Mouse (Mus musculus) 416B (cell line): ENCODE measurements at regions not wholly inside any gene's neighbourhood (a gene's known extent, or its start where the extent isn't known, plus 50 kb on each side); places are given as distances from the start of the nearest gene placed in this dataset.

Source experiments
- DNase-seq: peaks from one replicate; pipeline ENCODE4 v3.0.0; 2011; ENCODE audit warnings: low read depth

DNA sequence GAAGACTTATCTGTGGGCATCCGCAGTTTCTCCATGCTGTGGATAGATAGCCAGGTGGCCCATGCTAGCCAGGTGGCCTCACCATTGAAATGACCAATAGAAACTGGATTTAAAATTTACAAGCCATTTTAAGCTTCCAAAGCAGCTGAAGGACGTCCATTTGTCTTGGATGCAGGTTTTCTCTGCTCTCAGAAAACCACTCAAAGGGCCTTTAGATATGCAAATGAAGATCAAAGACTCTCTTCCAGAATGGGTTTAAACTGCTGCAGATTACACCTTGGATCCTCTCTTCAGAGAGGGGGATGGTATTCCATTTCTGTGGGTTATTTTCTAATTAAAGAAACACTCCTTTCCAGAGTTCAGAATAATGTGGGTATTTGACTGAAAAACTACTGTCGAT, 518.5 kb downstream of the Rnf144a start:
- no peak for DNase-seq

DNA sequence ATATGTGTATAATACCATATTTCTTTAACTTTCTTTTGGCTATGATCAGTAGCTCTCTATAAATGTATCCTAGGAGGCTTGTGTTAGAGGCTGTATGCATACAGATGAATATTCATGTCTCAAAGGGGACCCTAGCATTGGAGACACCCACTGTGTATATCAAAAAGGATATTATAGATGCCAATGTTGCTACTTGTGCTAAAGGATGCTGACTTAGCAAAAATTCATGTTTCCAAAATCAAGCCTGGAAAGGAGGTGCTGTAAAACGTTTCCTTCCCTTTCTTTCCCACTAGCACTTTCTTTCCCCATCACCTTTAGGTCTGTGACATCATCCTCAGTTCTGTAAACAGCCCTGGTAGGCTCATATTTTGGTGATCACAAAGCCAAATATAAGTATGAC, 519.4 kb downstream of the Rnf144a start:
- DNase-seq, result no peak

DNA sequence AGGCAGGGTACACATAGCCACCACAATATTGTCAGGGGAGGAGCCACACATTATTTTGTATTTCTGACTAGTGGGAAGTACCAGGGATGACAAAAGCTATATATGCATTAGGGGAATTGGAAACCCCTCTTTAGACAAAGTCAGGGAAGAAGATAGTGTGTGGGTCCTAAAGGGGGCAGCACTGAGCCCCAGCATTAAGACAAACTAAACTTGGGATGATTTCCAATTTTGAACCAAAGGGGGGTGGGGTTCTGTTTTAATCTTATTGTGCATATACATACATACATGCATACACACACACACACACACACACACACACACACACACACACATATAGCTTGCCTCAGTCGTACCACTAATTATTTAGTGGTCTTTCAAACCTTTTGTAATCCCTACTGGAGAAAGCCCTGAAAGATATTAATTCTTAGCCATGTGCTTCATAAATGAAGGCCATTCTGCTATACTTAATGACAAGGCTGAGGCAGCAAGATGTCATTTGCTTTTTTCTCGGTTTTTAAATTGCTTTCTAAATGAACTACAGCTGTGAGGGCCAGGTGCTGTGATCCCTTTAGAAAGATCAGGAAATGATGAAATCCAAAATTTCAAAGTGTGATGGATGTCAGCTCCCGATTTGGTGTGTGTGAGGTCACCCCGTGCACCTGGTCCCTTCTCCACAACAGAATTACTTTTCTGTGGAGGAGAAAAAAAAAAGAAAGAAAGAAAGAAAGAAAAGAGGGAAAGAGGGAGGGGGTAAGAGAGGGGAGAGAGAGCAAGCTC, 523.5 kb downstream of the Rnf144a start:
- no peak for DNase-seq

DNA sequence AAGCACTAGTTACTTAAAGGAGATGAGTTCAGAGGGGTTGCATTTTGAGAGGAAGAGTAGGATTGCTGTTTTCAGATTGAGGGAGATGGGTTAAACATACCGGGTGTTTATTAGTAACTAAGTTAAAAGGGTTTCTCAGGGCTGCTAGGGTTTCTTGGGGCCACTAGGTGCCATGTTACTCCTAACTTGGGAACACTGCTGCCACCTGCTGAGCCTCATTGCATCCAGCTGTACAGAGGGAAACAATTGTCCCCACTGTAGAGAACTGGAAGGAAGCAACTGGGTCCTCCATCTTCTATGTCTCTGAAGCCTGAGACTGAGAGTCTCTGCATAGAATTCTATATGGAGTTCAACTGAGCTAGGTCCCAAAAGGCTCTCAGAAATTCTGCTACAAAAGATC, 524.3 kb downstream of the Rnf144a start:
- DNase-seq, result peak; percentile 5

DNA sequence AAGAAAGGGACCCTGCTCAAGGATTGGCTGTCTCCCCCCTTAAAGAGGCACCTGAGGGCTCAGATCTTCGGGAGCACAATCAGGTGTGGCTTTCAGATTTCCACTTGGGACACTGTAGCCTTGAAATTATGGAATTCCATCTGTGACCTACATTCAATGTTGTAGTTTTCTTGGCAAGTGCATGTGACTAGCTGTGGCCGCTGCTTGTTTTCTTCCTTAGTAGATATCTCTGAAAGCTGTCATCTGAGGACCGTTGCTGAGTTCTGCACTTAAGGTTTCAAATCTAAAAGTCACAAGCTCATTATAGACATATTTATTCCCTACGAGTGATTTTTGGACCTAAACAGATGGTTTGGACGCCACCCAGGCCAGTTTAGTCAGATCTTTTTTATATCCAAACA, 531.3 kb downstream of the Rnf144a start:
- DNase-seq, result no peak

DNA sequence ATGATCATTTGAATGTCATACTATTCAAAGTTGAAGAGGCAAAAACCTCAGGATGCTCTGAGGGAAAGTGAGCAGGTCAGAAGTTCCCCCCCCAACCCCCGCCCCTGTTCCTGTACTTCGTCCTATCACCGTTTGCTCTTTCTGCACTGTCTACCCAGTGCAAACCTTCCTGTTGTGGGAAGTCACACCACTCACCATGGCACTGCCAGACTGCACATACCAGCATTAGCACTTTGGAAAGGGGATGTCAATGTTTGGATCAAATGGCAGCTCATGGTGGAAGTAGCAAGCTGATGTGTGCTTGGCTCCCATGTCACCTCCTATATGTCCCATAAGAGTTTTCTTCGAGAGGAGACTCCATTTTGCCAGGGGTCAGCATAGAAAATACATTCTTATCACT, 543.2 kb downstream of the Rnf144a start:
- no peak for DNase-seq

DNA sequence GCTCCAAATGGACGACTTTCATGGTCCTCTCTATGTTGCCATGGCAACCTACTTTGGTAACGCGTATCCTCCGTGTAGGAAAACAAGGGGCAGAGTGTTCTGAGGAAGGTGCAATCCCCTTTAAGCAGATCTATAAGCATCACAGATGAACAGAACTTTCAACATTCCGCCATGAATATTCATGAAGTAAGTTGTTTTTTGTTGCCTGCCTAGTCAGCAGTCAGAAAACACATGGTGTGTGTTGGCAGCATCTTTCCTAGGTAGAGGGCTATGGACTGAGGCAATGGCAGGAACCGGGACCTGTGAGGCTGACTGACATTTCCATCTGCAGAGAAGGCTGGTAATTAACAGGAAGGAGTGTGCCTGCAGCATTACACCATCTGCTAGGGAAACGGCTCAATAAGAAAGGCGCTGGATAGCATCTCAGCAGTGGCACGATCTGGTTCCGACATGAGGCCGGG, 544.0 kb downstream of the Rnf144a start:
- no peak for DNase-seq

DNA sequence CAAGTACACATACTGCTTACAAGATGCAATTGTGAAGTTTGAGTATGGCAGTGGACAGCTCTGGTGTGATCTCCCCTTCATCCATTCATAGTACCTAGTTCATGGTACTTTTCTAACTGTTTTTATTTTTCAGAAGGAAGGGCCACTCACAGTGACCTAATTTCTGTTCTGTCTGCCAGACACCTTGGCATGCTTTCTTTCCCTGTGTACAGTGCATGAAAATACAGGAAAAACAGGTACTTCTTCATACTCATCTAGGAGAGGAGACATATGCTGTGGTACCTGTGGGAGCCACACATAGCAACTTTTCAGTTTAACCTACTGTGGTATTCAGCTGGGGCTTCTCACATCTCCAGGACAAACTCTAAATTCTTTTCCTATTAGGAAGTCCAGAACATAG, 545.2 kb downstream of the Rnf144a start:
- no peak for DNase-seq

DNA sequence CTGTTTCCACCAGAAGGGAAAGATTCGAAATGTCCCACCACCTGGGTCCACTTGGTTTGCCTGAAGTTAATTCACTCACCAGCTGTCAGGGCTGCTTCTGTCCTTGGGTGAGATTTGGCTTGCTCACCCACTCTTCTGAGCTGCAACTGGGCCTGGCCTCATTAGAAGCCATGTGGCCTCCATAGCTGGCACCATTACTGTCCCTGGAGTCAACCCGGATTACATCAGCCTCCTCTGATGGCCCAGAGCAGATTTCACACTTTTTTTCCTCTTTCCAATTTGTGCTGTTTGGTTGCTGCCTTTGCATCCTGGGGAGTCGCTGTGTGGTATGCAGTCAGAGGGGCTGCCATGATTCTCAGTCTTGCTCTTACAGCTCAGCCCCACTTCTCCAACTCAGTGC, 550.0 kb downstream of the Rnf144a start:
- no peak for DNase-seq

DNA sequence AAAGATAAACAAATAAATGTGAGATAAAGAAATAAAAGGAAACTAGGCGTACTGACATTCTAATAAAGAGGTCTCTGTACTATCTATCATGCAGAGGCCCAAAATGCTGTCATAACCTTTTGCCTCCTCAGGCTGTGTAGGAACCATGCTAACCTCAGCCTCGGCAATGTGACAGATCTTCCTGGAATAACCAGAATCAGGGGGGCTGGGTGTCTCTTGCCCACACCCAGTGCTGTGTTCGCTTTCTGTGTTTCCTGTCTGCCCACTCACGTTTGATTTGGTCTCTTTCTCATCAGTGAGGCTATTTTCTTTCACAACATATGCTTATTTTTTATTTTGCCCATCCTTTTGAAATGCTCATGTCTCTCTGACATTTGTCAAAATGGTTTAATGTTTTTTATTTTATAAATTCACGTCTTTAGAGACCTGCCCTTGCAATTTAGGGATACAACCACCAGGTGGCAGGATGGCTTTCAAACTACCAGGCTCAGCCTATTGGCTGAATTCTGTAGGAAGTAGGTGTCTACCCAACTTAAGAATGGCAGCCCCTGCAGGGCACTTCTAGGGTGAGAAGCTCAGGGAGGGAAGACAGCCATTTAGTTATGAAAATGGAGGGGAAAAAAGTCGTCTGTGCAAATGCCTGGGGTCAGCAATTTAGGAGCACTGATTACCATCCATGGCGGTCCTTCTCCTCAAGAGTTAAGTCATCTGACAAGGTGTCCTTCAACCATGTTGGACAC, 550.8 kb downstream of the Rnf144a start:
- peak; percentile 60 for DNase-seq

DNA sequence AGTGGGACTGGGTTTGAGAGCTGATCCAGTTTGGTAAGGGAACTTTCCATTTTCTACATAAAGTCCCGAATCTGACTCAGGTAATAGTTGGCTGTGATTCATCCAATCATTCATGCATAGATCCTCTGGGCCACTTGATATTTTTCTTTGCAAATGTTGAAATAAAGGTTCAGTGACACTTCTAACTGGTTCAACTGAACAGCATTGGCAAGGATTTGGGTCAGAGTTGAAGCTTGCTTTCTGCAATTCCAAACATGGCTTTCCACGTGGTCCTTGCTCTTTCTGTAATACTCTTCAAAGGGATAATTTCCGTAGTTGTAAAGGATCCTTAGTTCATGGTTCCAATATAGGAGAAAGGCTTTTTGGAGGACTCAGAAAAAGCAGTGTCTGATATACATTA, 554.0 kb downstream of the Rnf144a start:
- DNase-seq, result no peak

DNA sequence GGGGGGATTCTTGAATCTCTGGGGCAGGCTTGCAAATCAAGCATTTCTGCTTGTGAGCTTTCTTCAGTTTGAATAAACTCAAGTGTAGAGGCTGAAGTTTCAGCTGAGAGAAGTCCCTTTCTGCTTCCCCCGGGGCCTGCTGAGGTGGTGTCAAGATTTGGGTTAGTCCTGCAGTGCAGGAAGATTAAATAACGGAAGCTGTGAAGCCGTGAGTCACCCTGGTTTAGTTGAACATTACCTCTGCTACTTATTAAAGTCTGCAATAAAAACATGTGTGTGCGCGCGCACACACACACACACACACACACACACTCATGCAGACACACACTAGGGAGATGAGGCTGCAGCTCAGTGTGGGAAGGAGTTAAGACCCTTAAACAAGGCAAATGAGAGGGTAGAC, 556.7 kb downstream of the Rnf144a start:
- DNase-seq, result no peak

DNA sequence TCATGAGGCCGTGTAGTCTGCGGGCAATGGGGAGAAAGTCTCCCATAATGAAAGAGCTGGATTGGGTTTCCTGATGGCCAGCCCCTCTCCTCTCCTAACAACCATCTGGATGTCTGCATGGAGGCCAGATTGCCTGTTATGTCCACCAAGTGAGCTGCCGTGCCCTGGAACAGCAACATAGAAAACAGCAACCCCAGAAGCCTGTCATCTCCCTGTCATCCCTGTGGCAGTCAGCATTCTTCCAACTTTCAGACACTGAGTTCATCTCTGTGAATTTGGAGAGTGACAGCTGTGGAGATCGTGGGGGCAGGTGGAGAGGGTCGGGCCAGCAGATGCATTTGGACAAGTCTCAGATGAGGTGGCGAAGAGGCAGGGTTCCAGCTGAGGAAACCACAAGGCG, 585.0 kb downstream of the Rnf144a start:
- no peak for DNase-seq

DNA sequence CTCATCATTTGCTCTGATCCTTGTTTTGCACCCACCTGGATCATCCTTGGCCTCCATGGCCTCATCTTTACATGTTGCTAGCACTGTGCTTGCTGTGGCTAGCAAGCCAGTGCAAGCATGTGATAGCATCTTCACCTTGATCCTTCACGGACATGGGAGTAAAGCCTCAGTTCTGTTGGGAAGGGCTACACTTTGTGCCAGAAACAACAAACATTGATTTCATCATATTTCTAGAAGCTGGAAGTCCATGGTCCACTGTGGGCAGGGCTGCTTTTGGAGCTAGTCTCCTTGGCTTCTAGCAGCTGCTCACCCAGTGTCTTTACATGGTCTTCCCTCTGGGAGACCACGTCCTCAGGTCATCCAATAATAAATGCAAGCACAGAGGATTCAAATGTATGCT, 587.1 kb downstream of the Rnf144a start:
- DNase-seq, result no peak

DNA sequence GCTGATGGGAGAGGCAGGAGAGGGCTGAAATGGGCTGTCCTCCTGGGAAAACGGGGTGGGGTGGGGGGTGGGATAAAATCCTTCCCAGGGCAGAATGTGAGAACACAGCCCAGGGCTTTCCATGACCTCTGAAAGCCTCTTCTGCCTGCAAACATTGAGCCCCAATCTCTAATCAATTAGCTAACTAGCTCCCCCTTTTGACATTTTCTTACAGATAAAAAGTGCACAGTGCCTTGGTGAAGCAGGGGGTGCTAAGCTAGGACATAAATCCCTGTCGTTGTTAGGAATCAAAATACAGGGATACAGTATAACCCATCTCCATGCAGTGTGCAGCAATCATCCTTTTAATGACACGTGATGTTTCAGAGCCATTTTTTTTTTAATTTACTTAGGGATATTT, 588.1 kb downstream of the Rnf144a start:
- DNase-seq, result peak; percentile 11

DNA sequence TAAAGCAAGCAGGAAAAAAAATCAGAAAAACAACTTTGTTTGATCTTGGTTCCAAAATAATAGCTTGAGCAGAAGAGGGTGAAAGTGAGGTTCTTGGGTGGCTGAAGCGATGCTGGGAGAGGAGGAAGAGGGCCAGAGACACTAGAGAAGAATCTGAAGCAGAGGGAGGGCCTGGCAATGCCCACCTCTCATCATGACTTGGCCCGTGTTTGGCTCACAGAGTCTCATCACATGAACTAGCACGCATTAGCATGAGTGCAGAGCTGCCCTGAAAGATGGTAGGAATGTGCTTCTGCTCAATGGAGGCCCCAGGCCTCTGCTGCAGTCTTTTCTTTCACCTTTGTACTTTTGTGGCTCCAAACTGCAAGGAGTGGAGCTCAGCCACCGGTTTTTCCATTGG, 588.6 kb downstream of the Rnf144a start:
- DNase-seq, result no peak

DNA sequence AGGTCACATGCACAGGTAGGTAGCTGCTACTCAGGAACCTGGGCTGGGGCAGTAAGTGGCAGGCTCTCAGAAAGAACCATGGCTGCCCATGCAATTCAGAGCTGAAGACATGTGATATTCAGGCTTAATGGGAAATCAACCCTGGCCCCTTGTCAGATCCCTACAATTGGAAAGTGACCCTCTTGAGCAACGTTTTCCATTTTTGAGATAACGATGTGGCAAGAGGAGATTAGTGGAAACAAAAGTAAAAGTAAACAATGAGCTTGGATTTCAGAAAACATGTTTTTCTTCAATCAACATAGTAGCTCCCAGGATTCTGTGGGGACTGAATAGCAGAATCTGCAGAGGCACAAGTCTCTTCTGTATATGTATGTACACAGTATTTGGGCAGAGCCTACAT, 598.8 kb downstream of the Rnf144a start:
- no peak for DNase-seq

DNA sequence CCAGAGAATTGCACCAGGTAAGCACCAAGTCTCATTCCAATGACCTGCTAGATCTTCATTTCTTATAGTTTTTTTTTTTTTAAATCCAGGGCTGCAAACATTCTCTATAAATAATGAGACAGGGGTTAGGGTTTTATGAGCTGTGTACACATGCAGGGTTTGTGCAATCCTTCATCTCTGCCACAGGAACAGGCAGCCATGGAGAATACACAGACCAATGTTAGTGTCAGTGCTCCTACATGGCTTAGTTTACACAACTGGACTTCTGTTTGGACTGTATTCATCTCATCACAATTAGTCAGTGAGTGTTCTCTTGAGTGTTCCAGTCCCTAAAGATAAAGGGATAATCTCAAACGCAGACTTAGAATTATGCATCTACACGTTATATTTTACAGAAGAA, 620.0 kb downstream of the Rnf144a start:
- DNase-seq, result no peak

DNA sequence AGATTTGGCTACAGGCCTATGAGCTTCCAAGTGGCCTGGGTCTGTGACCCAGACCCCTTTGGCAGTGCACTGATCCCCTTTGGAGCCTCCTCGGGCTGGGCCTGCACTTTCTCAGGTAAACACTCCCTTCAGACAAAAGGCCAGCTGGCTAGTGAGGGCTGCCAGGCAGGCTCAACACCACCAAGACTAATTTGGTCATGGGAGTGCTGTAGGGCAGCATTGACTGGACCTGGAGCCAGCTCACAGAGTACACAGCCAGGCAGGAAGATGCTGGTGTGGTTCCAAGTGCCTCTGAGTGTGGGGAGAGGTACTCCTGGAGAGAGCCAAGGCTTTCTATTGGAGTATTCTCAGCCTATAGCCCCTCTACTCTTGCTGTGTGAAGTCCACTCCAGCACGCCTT, 620.5 kb downstream of the Rnf144a start:
- DNase-seq, result no peak

DNA sequence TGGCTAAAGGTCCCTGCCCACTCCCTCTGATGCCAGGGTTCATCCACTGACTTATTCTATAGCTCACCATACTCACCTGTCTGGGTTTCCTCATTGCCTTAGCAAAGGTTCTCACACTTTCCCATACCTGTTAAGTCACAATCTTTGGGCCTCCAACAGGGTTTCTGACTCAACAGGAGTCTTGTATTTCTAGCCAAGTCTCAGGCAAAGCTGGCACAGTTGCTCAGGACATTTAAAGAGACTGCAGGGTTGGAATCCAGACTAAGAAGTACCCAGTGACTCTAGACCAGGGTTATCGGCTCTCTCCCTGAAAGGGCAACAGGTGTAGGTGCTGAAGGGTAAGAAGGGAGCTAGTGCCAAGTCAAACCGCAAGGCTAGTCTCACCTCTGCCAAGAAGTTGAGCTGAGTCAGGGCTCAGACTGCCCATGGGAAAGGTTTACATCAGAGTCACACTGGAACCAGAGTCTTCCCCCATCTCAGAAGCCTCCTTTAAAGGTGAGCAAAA, 622.4 kb downstream of the Rnf144a start:
- no peak for DNase-seq

DNA sequence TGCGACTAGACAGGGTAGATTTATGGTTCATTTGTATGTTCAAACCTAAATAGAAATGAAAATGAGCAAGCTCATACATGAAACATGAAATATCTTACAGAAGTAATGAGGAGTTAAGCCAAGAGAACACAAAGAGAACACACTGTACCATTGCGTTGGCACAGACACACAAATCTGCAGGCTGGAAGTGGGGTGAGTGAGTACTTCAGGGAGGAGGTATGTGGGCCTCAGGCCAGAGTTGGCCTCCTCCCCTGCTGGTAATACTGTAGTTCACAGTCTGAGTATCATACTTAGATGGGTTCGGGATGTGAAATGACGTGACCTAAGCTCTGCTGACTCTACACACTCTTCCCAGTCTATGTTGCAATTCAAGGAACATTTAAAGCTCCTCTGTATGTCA, 624.1 kb downstream of the Rnf144a start:
- DNase-seq, result no peak

DNA sequence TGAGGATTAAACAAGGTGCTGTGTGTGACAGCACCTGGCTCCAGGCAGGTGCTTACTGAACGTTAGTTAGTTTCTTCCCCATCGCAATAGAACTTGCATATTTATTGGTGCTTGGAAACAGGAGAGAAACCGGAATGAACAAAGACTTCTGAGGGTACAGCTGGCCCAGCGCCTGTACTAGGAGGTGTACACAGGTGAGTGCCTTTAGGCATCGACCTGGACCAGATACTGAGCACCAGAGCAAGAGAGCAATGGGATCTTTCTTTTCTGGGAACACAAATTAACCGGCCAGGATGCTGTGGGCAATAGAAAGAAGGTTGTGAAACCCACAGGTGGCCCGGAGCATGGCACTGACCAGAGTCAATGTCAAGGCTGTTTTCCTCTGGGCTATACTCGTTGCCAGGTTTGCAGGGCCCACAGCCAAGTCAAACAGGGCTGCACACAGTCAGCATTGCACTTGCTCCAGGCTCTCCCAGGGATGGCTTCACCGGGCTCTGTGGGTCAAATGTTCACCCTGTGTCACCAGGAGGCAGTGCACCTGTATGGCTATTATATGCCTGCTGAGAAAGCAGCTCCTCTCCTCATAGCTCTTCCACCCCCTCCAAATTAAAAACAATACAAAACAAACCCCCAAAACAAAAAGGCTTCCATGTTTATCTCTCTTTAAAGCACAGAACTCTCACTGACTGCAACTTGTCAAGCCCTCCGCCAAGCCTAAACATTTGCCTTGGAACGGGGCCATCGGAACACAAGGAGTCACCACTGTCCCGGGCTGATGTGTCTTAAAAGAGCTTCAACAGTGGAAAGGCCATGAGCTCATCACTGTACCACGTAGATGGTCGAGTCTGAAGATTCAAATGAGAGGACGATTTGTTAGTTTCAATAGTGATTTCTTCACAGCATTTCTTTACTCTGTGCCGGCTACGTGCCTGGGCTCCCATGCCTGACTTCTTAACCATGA, 629.1 kb downstream of the Rnf144a start:
- no peak for DNase-seq
